Mouse (Mus musculus) hindbrain, embryonic 10.5 days (tissue): ENCODE results near the gene Ccdc134. TPM values are rescaled to one million over a fixed set of nuclear protein-coding genes. Genes with fewer than 3 reads are reported as not detected.
A peak's percentile ranks its signal among the peaks of the same experiment; 100 is the strongest.

Experiments used
- DNase-seq: peaks from one replicate; pipeline ENCODE4 v3.0.0-alpha.2; 2017; ENCODE audit warnings: low spot score
- H3K27ac ChIP-seq: fragments of 300-500 bp; sonication (generic); 2 replicates; pipeline ENCODE4 v1.5.1; 2016; ENCODE audit warnings: mild to moderate bottlenecking, moderate library complexity
- H3K27me3 ChIP-seq: fragments of 300-500 bp; sonication (generic); 2 replicates; pipeline ENCODE4 v1.6.1; 2016; ENCODE audit warnings: mild to moderate bottlenecking; ENCODE audit not compliant: poor library complexity, insufficient read depth, severe bottlenecking
- H3K36me3 ChIP-seq: fragments of 300-500 bp; sonication (generic); 2 replicates; pipeline ENCODE4 v1.6.1; 2016; ENCODE audit warnings: mild to moderate bottlenecking, moderate library complexity
- H3K4me1 ChIP-seq: fragments of 300-500 bp; sonication (generic); replicated peaks from 2 replicates; pipeline ENCODE4 v1.6.1; 2016; ENCODE audit warnings: mild to moderate bottlenecking
- H3K4me3 ChIP-seq: fragments of 300-500 bp; sonication (generic); 2 replicates; pipeline ENCODE4 v1.5.1; 2016; ENCODE audit warnings: mild to moderate bottlenecking, moderate library complexity
- H3K9me3 ChIP-seq: fragments of 300-500 bp; sonication (generic); 2 replicates; pipeline ENCODE4 v1.6.1; 2016; ENCODE audit warnings: mild to moderate bottlenecking, moderate library complexity
- WGBS: fragments of 180-500 bp; shearing (Covaris S2); methylation state at CpG from one replicate; pipeline ENCODE4 v1.1.7; 2016; 5-methylcytosine and 5-hydroxymethylcytosine counted together
- polyA plus RNA-seq: library from polyadenylated mRNA; unstranded; fragments of >200 nt; fragmentation: Nextera tagmentation; extraction: Ambion mirVana; gene quantifications from 2 replicates; pipeline ENCODE4 v1.2.1, GENCODE M21; 2016

Ccdc134 gene
- polyA plus RNA-seq, 1 experiment from 2014 or later: 19.6 TPM

GRCm38 (mm10) chr15:82138565-82138964, 10.8 kb downstream of the Ccdc134 start:
- DNase-seq: peak; percentile 59
- H3K27ac ChIP-seq: no peak overlapping the region
- 62% methylated on average over 4 of the region's 4 CpGs for WGBS

GRCm38 (mm10) chr15:82139196-82139595, 11.5 kb downstream of the Ccdc134 start:
- 94% methylated on average over 8 of the region's 8 CpGs for WGBS

More at GRCm38 (mm10) chr15:82138565-82138964, 10.8 kb downstream of the Ccdc134 start:
- Histone ChIP-seq H3K4me3 (no peak overlapping the region), H3K9me3 (no peaks in the 10 kb centered on the region), H3K4me1 (peaks cover under 1% of the 10 kb centered on the region; the same call in 1 of the 2 replicates), H3K36me3 (peaks cover 26% of the 10 kb centered on the region), H3K27me3 (no peaks in the 10 kb centered on the region)

GRCm38 (mm10) chr15:82140355-82140754, 12.6 kb downstream of the Ccdc134 start:
- no peaks in the 10 kb centered on the region for H3K9me3 ChIP-seq
- no peaks in the 10 kb centered on the region for H3K27me3 ChIP-seq
- no peak overlapping the region for H3K4me3 ChIP-seq
- peak overlapping the region; percentile 56 for H3K27ac ChIP-seq
- 95% methylated on average over 3 of the region's 3 CpGs for WGBS
- DNase-seq: no peak
- peaks cover 19% of the 10 kb centered on the region for H3K4me1 ChIP-seq
- peaks cover 22% of the 10 kb centered on the region for H3K36me3 ChIP-seq

More at GRCm38 (mm10) chr15:82139196-82139595, 11.5 kb downstream of the Ccdc134 start:
- no peaks in the 10 kb centered on the region for H3K9me3 ChIP-seq
- H3K4me1 ChIP-seq: peaks cover 7% of the 10 kb centered on the region
- no peak overlapping the region for H3K4me3 ChIP-seq
- peaks cover 24% of the 10 kb centered on the region for H3K36me3 ChIP-seq
- DNase-seq: no peak
- H3K27me3 ChIP-seq: no peaks in the 10 kb centered on the region
- H3K27ac ChIP-seq: no peak overlapping the region

- Histone ChIP-seq H3K4me3 (no peak overlapping the region), H3K9me3 (no peaks in the 10 kb centered on the region), H3K4me1 (peaks cover 49% of the 10 kb centered on the region), H3K27me3 (no peaks in the 10 kb centered on the region), H3K27ac (peak overlapping the region; percentile 99), H3K36me3 (peaks cover 20% of the 10 kb centered on the region)
- 89% methylated on average over 5 of the region's 5 CpGs for WGBS
- no peak for DNase-seq
Measured at GRCm38 (mm10) chr15:82144157-82144556, 16.4 kb downstream of the Ccdc134 start.

GRCm38 (mm10) chr15:82145408-82145807, 17.7 kb downstream of the Ccdc134 start:
- peak overlapping the region; percentile 99 for H3K27ac ChIP-seq
- H3K36me3 ChIP-seq: peaks cover 18% of the 10 kb centered on the region
- H3K27me3 ChIP-seq: no peaks in the 10 kb centered on the region
- WGBS: 59% methylated on average over 2 of the region's 2 CpGs
- no peak overlapping the region for H3K4me3 ChIP-seq
- DNase-seq: no peak
- H3K9me3 ChIP-seq: no peaks in the 10 kb centered on the region
- peaks cover 55% of the 10 kb centered on the region for H3K4me1 ChIP-seq

GRCm38 (mm10) chr15:82145851-82146769, 18.4 kb downstream of the Ccdc134 start:
- Histone ChIP-seq H3K9me3 (no peaks in the 10 kb centered on the region), H3K4me3 (peak overlapping the region; percentile 95), H3K27me3 (no peaks in the 10 kb centered on the region), H3K36me3 (peaks cover 17% of the 10 kb centered on the region), H3K27ac (peak overlapping the region; percentile 99), H3K4me1 (peaks cover 58% of the 10 kb centered on the region)
- no peak for DNase-seq
- 25% methylated on average over 11 of the region's 11 CpGs for WGBS

- DNase-seq: peak; percentile 100
- under 1% methylated on average over 79 of the region's 79 CpGs for WGBS
- peaks cover 59% of the 10 kb centered on the region for H3K4me1 ChIP-seq
- no peaks in the 10 kb centered on the region for H3K9me3 ChIP-seq
- peak within 1 kb of the TSS; percentile 95 for H3K4me3 ChIP-seq
- H3K36me3 ChIP-seq: peaks cover 18% of the 10 kb centered on the region
- peak within 1 kb of the TSS; percentile 99 for H3K27ac ChIP-seq
- no peaks in the 10 kb centered on the region for H3K27me3 ChIP-seq
Measured at GRCm38 (mm10) chr15:82146770-82147610, 19.3 kb downstream of the Ccdc134 start, which contains the start of gene Srebf2. Gene Srebf2, plus strand, starts transcription at chr15:82147181.

GRCm38 (mm10) chr15:82147611-82148111, 19.9 kb downstream of the Ccdc134 start:
- Histone ChIP-seq H3K27ac (peak overlapping the region; percentile 99), H3K4me1 (peaks cover 64% of the 10 kb centered on the region), H3K36me3 (peaks cover 23% of the 10 kb centered on the region), H3K4me3 (peak overlapping the region; percentile 95), H3K27me3 (no peaks in the 10 kb centered on the region), H3K9me3 (no peaks in the 10 kb centered on the region)
- WGBS: 1% methylated on average over 50 of the region's 50 CpGs
- DNase-seq: peak; percentile 71

- Histone ChIP-seq H3K9me3 (no peaks in the 10 kb centered on the region), H3K36me3 (peaks cover 27% of the 10 kb centered on the region), H3K27me3 (no peaks in the 10 kb centered on the region), H3K4me1 (peaks cover 69% of the 10 kb centered on the region), H3K27ac (peak overlapping the region; percentile 99), H3K4me3 (peak overlapping the region; percentile 95)
- WGBS: 38% methylated on average over 9 of the region's 9 CpGs
- DNase-seq: no peak
Measured at GRCm38 (mm10) chr15:82148510-82148911, 20.8 kb downstream of the Ccdc134 start.

GRCm38 (mm10) chr15:82150042-82150441, 22.3 kb downstream of the Ccdc134 start:
- DNase-seq: no peak
- no peak overlapping the region for H3K4me3 ChIP-seq
- peaks cover 42% of the 10 kb centered on the region for H3K36me3 ChIP-seq
- no peak overlapping the region for H3K27ac ChIP-seq
- H3K4me1 ChIP-seq: peaks cover 67% of the 10 kb centered on the region
- no peaks in the 10 kb centered on the region for H3K9me3 ChIP-seq
- H3K27me3 ChIP-seq: no peaks in the 10 kb centered on the region

GRCm38 (mm10) chr15:82151176-82151575, 23.5 kb downstream of the Ccdc134 start:
- H3K9me3 ChIP-seq: no peaks in the 10 kb centered on the region
- H3K36me3 ChIP-seq: peaks cover 53% of the 10 kb centered on the region
- H3K4me3 ChIP-seq: no peak overlapping the region
- WGBS: 94% methylated on average over 4 of the region's 4 CpGs
- no peak for DNase-seq
- H3K4me1 ChIP-seq: peaks cover 56% of the 10 kb centered on the region
- no peaks in the 10 kb centered on the region for H3K27me3 ChIP-seq
- no peak overlapping the region for H3K27ac ChIP-seq

- 84% methylated on average over 12 of the region's 12 CpGs for WGBS
- H3K4me1 ChIP-seq: peaks cover 55% of the 10 kb centered on the region
- H3K27me3 ChIP-seq: no peaks in the 10 kb centered on the region
- H3K27ac ChIP-seq: no peak overlapping the region
- H3K9me3 ChIP-seq: no peaks in the 10 kb centered on the region
- peaks cover 61% of the 10 kb centered on the region for H3K36me3 ChIP-seq
- no peak overlapping the region for H3K4me3 ChIP-seq
- no peak for DNase-seq
Measured at GRCm38 (mm10) chr15:82152022-82152421, 24.3 kb downstream of the Ccdc134 start.
